Mouse (Mus musculus) liver, postnatal 0 days (tissue): ENCODE data around the gene Tnni2.

ENCODE experiments used
- CTCF ChIP-seq: sonication (generic); IDR thresholded peaks from 2 replicates; pipeline ENCODE4 v1.5.1; 2016; ENCODE audit warnings: antibody characterized with exemption, low read depth
- EP300 ChIP-seq: IDR thresholded peaks from 2 replicates; pipeline ENCODE4 v1.6.1; 2016; ENCODE audit warnings: antibody characterized with exemption, low read depth, mild to moderate bottlenecking

- TF ChIP-seq CTCF, result no peak
- no peak for TF ChIP-seq EP300
These were observed 39.1 kb downstream of the Tnni2 start for GRCm38 (mm10) chr7:142480661-142481060.
